Mouse (Mus musculus): ENCODE results near the gene Rab5c.

DNA sequence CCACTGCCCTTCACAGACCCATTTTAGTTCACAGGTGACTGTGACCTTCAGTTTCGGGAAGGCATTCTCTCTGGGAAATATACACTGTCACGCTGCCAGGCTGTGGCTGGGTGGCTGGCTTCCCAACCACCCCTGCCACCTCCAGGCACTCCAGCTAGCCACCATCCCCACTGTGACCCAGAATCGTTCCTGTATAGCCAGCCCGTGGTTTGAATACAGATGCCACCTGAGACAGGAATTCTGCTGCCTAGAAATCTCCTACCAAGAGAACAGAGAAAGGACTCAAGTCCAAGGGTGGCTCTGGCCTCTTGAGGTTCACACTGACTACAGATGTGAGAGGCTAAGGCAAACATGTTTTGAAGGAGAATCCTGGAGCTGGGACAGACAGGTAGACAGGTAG lies 19.1 kb downstream of the Rab5c start:
- no peak for TF ChIP-seq CTCF (conservative IDR thresholded peaks at IDR 0.05; ENCODE audit: insufficient read depth, insufficient read length, low read depth, low read length)
- TF ChIP-seq POLR2A (IDR thresholded peaks at IDR 0.05; ENCODE audit: low read depth, low read length): no peak
